Mouse (Mus musculus): ENCODE data around the gene Trim9. TPM values are rescaled to one million over a fixed set of nuclear protein-coding genes. Genes with fewer than 3 reads are reported as not detected.

Trim9 gene
- polyA plus RNA-seq, 1 experiment from 2014 or later, result 0.89 TPM

DNA sequence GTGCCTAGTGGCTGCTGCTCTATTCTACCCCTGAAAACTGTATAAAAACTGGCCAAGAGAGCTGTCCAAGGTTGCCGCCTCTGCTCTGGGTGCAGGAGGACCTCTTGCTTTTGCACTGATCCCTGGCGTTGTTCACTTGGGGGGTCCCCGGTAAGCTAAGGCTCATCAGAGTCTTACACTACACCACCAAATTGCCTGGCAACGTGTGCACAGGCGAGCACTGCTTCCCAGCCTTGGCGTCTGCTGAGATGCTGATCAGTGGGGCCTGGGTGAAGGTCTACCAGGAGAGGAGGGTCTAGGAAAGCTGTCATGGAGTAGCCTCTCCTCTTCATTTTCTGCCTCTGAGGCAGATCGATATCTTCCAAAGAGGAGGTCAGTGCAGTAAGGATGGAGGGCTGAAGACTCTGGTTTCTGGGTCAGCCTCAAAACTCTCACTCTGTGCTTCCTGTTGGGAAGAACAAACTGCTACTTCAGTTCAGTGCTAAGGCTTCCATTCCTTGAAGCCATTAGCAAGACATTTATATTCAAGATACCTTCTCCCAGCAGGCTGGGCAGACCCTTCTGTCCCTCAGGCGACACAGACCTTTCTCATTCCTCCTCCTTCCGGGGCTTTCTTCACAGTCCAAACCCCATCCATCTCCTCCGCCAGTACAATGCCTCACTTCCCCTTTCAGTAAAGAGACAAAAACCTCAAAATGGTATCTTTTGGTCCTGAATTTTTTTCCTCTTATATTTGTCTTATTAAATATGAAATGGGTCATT, 54.1 kb downstream of the Trim9 start:
- Histone ChIP-seq H3K27me3 (replicated peaks; ENCODE audit: control insufficient read depth, insufficient read depth, low read length) (no peaks in the 10 kb centered on the region), H3K4me2 (replicated peaks; ENCODE audit: low read depth) (no peak overlapping the region), H3K9ac (ENCODE audit: low read depth, low read length) (no peak overlapping the region), H3K36me3 (ENCODE audit: control insufficient read depth, insufficient read depth) (no peaks in the 10 kb centered on the region), H3K27ac (ENCODE audit: low read depth, low read length) (no peak overlapping the region), H3K9me3 (ENCODE audit: control insufficient read depth) (no peaks in the 10 kb centered on the region), H3K4me1 (replicated peaks; ENCODE audit: control insufficient read depth, insufficient read depth, low read length) (no peaks in the 10 kb centered on the region), H3K4me3 (ENCODE audit: low read depth, low read length) (no peak overlapping the region)
- 92% methylated on average over 10 of the region's 10 CpGs for WGBS
- no peak for ATAC-seq
- no peak for TF ChIP-seq CTCF (IDR thresholded peaks at IDR 0.05; ENCODE audit: low read depth)

GRCm38 (mm10) chr12:70285521-70285920, 61.9 kb downstream of the Trim9 start:
- no peak overlapping the region for H3K4me2 ChIP-seq (replicated peaks; ENCODE audit: low read depth)
- no peak overlapping the region for H3K9ac ChIP-seq (ENCODE audit: low read depth, low read length)
- WGBS, result 90% methylated on average over 5 of the region's 5 CpGs
- H3K27ac ChIP-seq (ENCODE audit: low read depth, low read length), result no peak overlapping the region
- no peaks in the 10 kb centered on the region for H3K27me3 ChIP-seq (replicated peaks; ENCODE audit: control insufficient read depth, insufficient read depth, low read length)
- no peak for TF ChIP-seq CTCF (IDR thresholded peaks at IDR 0.05; ENCODE audit: low read depth)
- no peaks in the 10 kb centered on the region for H3K4me1 ChIP-seq (replicated peaks; ENCODE audit: control insufficient read depth, insufficient read depth, low read length)
- no peak overlapping the region for H3K4me3 ChIP-seq (ENCODE audit: low read depth, low read length)
- no peak for ATAC-seq
- H3K9me3 ChIP-seq (ENCODE audit: control insufficient read depth), result no peaks in the 10 kb centered on the region
- H3K36me3 ChIP-seq (ENCODE audit: control insufficient read depth, insufficient read depth), result no peaks in the 10 kb centered on the region

GRCm38 (mm10) chr12:70284979-70285378, 62.4 kb downstream of the Trim9 start:
- H3K4me2 ChIP-seq (replicated peaks; ENCODE audit: low read depth), result no peak overlapping the region
- no peak for TF ChIP-seq CTCF (IDR thresholded peaks at IDR 0.05; ENCODE audit: low read depth)
- H3K9me3 ChIP-seq (ENCODE audit: control insufficient read depth), result no peaks in the 10 kb centered on the region
- no peak overlapping the region for H3K27ac ChIP-seq (ENCODE audit: low read depth, low read length)
- no peaks in the 10 kb centered on the region for H3K4me1 ChIP-seq (replicated peaks; ENCODE audit: control insufficient read depth, insufficient read depth, low read length)
- H3K4me3 ChIP-seq (ENCODE audit: low read depth, low read length), result no peak overlapping the region
- no peaks in the 10 kb centered on the region for H3K27me3 ChIP-seq (replicated peaks; ENCODE audit: control insufficient read depth, insufficient read depth, low read length)
- ATAC-seq, result 0 out of 2 replicates have a peak, but pooled peaks have one; percentile 22
- H3K9ac ChIP-seq (ENCODE audit: low read depth, low read length), result no peak overlapping the region
- WGBS, result 66% methylated on average over 7 of the region's 7 CpGs
- no peaks in the 10 kb centered on the region for H3K36me3 ChIP-seq (ENCODE audit: control insufficient read depth, insufficient read depth)

DNA sequence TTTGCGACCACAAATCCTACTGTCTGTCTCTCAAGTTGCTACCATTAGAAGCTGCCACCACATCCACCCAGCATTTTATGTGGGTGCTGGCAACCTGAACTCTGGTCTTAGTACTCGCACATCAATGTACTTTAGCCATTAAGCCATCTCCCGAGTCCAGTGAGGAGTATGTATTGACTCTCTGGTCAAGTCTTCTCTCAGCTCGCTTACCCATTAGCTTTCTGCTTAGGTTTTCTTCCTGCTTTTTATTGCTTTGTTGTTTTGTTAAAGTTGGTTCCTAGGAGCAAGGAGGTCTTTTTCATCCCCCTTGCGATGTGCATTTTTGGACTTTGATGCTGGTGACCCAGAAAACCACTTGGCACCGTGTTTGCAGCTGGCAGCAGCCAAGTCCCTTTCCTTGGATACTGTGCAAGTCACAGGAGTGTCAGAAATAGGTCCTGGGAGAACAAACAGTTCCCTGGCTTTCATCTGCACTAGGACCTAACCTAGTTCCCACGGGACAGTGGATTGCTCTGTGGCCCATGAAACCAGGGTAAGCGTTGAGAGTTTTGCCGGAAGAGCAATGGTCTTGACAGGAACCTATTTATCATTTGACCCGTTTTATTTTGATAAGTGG, 64.2 kb downstream of the Trim9 start:
- Histone ChIP-seq H3K27me3 (replicated peaks; ENCODE audit: control insufficient read depth, insufficient read depth, low read length) (no peaks in the 10 kb centered on the region), H3K9me3 (ENCODE audit: control insufficient read depth) (no peaks in the 10 kb centered on the region), H3K4me1 (replicated peaks; ENCODE audit: control insufficient read depth, insufficient read depth, low read length) (no peaks in the 10 kb centered on the region), H3K36me3 (ENCODE audit: control insufficient read depth, insufficient read depth) (no peaks in the 10 kb centered on the region), H3K4me2 (replicated peaks; ENCODE audit: low read depth) (no peak overlapping the region), H3K27ac (ENCODE audit: low read depth, low read length) (no peak overlapping the region), H3K9ac (ENCODE audit: low read depth, low read length) (no peak overlapping the region), H3K4me3 (ENCODE audit: low read depth, low read length) (no peak overlapping the region)
- ATAC-seq, result no peak
- TF ChIP-seq CTCF (IDR thresholded peaks at IDR 0.05; ENCODE audit: low read depth), result no peak
- 77% methylated on average over 10 of the region's 10 CpGs for WGBS

DNA sequence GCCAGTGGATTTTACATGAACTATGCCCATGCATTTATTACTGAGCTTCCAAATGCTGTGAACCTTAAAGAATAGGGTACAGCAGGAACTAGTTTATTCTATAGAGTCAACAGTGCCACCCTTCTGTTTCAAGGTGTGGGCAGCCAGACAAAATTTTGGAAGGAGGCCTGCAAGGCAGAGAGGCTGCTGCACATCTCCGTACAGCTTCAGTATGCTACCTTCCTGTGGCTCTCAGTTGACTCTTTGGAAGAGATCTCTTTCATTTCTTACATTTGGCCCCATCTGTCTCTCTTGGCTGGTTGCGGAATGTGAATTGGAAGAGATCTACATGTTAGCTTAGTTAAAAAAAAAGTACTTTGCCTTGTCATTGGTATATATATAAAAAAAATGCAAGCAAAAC, 66.5 kb downstream of the Trim9 start:
- H3K4me1 ChIP-seq (replicated peaks; ENCODE audit: control insufficient read depth, insufficient read depth, low read length), result no peaks in the 10 kb centered on the region
- no peak for TF ChIP-seq CTCF (IDR thresholded peaks at IDR 0.05; ENCODE audit: low read depth)
- H3K9me3 ChIP-seq (ENCODE audit: control insufficient read depth), result no peaks in the 10 kb centered on the region
- H3K4me3 ChIP-seq (ENCODE audit: low read depth, low read length), result no peak overlapping the region
- no peaks in the 10 kb centered on the region for H3K27me3 ChIP-seq (replicated peaks; ENCODE audit: control insufficient read depth, insufficient read depth, low read length)
- no peak overlapping the region for H3K27ac ChIP-seq (ENCODE audit: low read depth, low read length)
- ATAC-seq, result no peak
- 89% methylated on average over 2 of the region's 2 CpGs for WGBS
- H3K4me2 ChIP-seq (replicated peaks; ENCODE audit: low read depth), result no peak overlapping the region
- H3K36me3 ChIP-seq (ENCODE audit: control insufficient read depth, insufficient read depth), result no peaks in the 10 kb centered on the region
- no peak overlapping the region for H3K9ac ChIP-seq (ENCODE audit: low read depth, low read length)

DNA sequence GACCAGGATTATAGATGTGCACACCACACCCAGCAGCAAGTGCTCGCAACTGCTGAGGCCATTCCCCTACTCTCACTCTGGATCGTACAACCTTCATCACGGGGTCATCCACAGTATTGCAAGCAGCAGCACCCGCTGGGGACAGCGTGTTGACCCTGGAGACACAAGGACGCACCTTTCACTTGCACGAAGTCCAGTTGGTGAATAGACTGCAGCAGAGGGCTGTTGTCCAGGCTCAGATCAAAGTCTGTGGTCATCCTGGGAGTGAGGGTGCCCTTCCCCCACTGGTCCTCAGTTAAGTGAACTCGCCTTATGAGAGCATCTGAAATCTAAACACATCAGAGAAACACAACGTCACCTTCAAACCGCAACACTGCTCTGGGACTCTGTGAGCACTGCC, 67.0 kb downstream of the Trim9 start:
- Histone ChIP-seq H3K27ac (ENCODE audit: low read depth, low read length) (no peak overlapping the region), H3K27me3 (replicated peaks; ENCODE audit: control insufficient read depth, insufficient read depth, low read length) (no peaks in the 10 kb centered on the region), H3K9ac (ENCODE audit: low read depth, low read length) (no peak overlapping the region), H3K9me3 (ENCODE audit: control insufficient read depth) (no peaks in the 10 kb centered on the region), H3K4me2 (replicated peaks; ENCODE audit: low read depth) (no peak overlapping the region), H3K36me3 (ENCODE audit: control insufficient read depth, insufficient read depth) (no peaks in the 10 kb centered on the region), H3K4me3 (ENCODE audit: low read depth, low read length) (no peak overlapping the region), H3K4me1 (replicated peaks; ENCODE audit: control insufficient read depth, insufficient read depth, low read length) (no peaks in the 10 kb centered on the region)
- no peak for TF ChIP-seq CTCF (IDR thresholded peaks at IDR 0.05; ENCODE audit: low read depth)
- no peak for ATAC-seq
- 79% methylated on average over 10 of the region's 10 CpGs for WGBS
